Mouse (Mus musculus) liver, adult 2 months (tissue): Measurements from ENCODE around the gene Tmcc2.

ENCODE experiments used
- CTCF ChIP-seq: fragments of 200-500 bp; IDR thresholded peaks from 2 replicates; pipeline ENCODE4 v1.5.1; 2011; ENCODE audit warnings: low read depth, low read length, control low read depth
- POLR2A ChIP-seq: fragments of 200-500 bp; IDR thresholded peaks from 2 replicates; pipeline ENCODE4 v1.6.1; 2011; ENCODE audit warnings: low read length, control low read depth; ENCODE audit not compliant: insufficient read depth; ENCODE audit errors: extremely low read depth

DNA sequence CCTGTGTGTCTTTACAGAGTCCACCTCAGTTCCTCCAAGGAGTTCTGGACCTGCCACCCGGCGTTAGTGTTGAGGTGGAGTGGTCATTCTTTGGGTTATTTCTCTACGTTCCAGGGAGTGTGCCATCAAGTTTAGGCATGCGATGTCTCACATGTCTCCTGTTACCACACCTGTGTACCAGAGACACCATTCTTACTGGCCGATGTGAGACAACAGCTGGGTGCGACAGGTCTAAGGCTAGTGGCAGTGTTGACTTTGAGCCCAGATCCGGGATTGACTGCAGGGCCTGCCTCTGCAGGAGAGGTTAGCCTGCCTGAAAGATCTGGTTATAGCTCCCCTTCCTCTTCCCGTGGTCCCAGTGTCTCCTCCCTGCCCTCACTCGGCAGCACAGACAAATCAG, 36.8 kb downstream of the Tmcc2 start:
- TF ChIP-seq CTCF: no peak
- TF ChIP-seq POLR2A: no peak
